Mouse (Mus musculus) liver, adult 2 months (tissue): ENCODE results near the gene Asb16.

Experiments
- CTCF ChIP-seq: fragments of 200-500 bp; IDR thresholded peaks from 2 replicates; pipeline ENCODE4 v1.5.1; 2011; ENCODE audit warnings: low read depth, low read length, control low read depth
- POLR2A ChIP-seq: fragments of 200-500 bp; IDR thresholded peaks from 2 replicates; pipeline ENCODE4 v1.6.1; 2011; ENCODE audit warnings: low read length, control low read depth; ENCODE audit not compliant: insufficient read depth; ENCODE audit errors: extremely low read depth

- TF ChIP-seq POLR2A (no peak), CTCF (no peak)
Measured at GRCm38 (mm10) chr11:102245581-102246272, 22.8 kb upstream of the Asb16 start.
